In the genomic region with DNA sequence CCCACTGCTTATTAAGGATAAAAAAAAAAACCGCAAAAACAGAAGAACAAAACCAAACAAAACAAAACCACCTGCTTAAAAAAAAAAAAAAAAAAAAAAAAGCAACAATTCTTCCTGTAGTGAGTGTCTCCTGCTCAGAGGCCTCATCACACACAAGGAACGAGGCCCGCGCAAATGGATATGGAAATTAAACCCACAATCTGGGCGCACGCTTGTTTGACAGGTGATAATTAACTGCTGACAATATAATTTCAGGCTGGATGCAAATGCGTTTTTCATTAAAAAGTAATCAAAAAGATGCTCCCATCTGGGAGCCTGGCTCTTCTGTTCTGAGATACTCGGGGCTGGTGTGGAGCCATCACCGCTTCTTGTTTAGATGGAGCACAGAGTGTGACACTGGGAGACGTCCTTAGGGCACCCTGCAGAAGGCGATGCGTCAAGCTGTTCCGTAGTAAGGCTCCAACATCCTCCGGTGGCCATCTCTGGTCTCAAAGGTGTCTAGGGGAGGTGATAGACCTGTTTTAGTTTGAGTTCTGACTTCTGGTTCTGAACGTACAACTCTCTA, we compare ENCODE assay signal across 27 mouse cellular contexts. TPM values are rescaled to one million over a fixed set of nuclear protein-coding genes. Genes with fewer than 3 reads are reported as not detected.
DNase-seq lines count a peak whose midpoint lies in the region; ATAC-seq and TF ChIP-seq lines count a peak whose summit lies in the region.
"Had no signal": no experiment of that assay in that cellular context is flagged by ENCODE, and none has a peak within 500 bp of the region (broad histone marks: within the 10 kb centered on the region; RNA-seq: fewer than 3 reads in every experiment).

No protein-coding gene starts in this region.

- H3K4me1 ChIP-seq in forebrain, embryonic 12.5 days: peaks cover 15% of the 10 kb centered on the region
- H3K4me1 ChIP-seq in forebrain, embryonic 11.5 days (replicated peaks; ENCODE audit: control insufficient read depth, insufficient read depth, low read length): peaks cover 4% of the 10 kb centered on the region; the same call in 1 of the 2 replicates
- peaks cover 23% of the 10 kb centered on the region for H3K4me1 ChIP-seq in neural tube, embryonic 13.5 days (replicated peaks)
- peaks cover 20% of the 10 kb centered on the region for H3K4me1 ChIP-seq in neural tube, embryonic 15.5 days
- peaks cover 18% of the 10 kb centered on the region for H3K4me1 ChIP-seq in hindbrain, embryonic 15.5 days (replicated peaks)
- H3K4me1 ChIP-seq in olfactory bulb, adult 2 months (ENCODE audit: control insufficient read depth, insufficient read depth, low read length): peaks cover 17% of the 10 kb centered on the region
- H3K4me1 ChIP-seq: limb, embryonic 10.5 days; liver, embryonic 15.5 days; lung, embryonic 15.5 days; megakaryocyte, embryonic 14.5 days had no signal

- no peak for TF ChIP-seq CTCF in olfactory bulb, adult 2 months (IDR thresholded peaks at IDR 0.05; ENCODE audit: insufficient read depth, low read depth, low read length)

- no peak overlapping the region for H3K9ac ChIP-seq in forebrain, embryonic 12.5 days
- no peak overlapping the region for H3K9ac ChIP-seq in forebrain, embryonic 11.5 days (ENCODE audit: low read length)
- H3K9ac ChIP-seq in neural tube, embryonic 13.5 days: no peak overlapping the region
- no peak overlapping the region for H3K9ac ChIP-seq in neural tube, embryonic 15.5 days (replicated peaks)
- H3K9ac ChIP-seq in hindbrain, embryonic 15.5 days: no peak overlapping the region
- H3K9ac ChIP-seq: liver, embryonic 15.5 days; lung, embryonic 15.5 days had no signal

- TF ChIP-seq POLR2A in olfactory bulb, adult 2 months (IDR thresholded peaks at IDR 0.05; ENCODE audit: insufficient read depth, low read depth, low read length): no peak

- DNase-seq in forebrain, embryonic 11.5 days (ENCODE audit: low spot score): no peak
- DNase-seq in thymus, postnatal 10 days (ENCODE audit: low spot score in 2 of 2): no peak
- DNase-seq in urinary bladder, adult 18-20 months (ENCODE audit: low spot score in 2 of 2): no peak
- DNase-seq: adrenal gland, postnatal 10 days; cerebellum, adult 11 months; cerebellum, postnatal 10 days; gastrocnemius, postnatal 25 days; heart, adult 2 months; kidney, adult 2 months; kidney, postnatal 10 days; liver; lung, postnatal 36 days; right cerebral cortex, postnatal 14 days; spleen, adult 18-20 months had no signal

- peak overlapping the region; percentile 63 for H3K27ac ChIP-seq in forebrain, embryonic 12.5 days
- no peak overlapping the region for H3K27ac ChIP-seq in forebrain, embryonic 11.5 days (ENCODE audit: low read depth, low read length)
- peak overlapping the region; percentile 57 for H3K27ac ChIP-seq in neural tube, embryonic 13.5 days (replicated peaks)
- no peak overlapping the region for H3K27ac ChIP-seq in neural tube, embryonic 15.5 days (replicated peaks)
- H3K27ac ChIP-seq in hindbrain, embryonic 15.5 days (replicated peaks): 0 out of 2 replicates have a peak overlapping the region, but pooled peaks have one; percentile 7
- H3K27ac ChIP-seq in olfactory bulb, adult 2 months (ENCODE audit: insufficient read depth, low read depth, low read length): peak overlapping the region; percentile 57; the same call in 1 of the 2 replicates
- H3K27ac ChIP-seq: heart, adult 2 months; limb, embryonic 10.5 days; liver, embryonic 15.5 days; lung, embryonic 15.5 days had no signal

- no peaks in the 10 kb centered on the region for H3K9me3 ChIP-seq in forebrain, embryonic 12.5 days
- H3K9me3 ChIP-seq in forebrain, embryonic 11.5 days (ENCODE audit: control insufficient read depth, low read length): no peaks in the 10 kb centered on the region
- no peaks in the 10 kb centered on the region for H3K9me3 ChIP-seq in neural tube, embryonic 13.5 days
- H3K9me3 ChIP-seq in neural tube, embryonic 15.5 days (replicated peaks): no peaks in the 10 kb centered on the region
- H3K9me3 ChIP-seq in hindbrain, embryonic 15.5 days: no peaks in the 10 kb centered on the region
- H3K9me3 ChIP-seq: limb, embryonic 10.5 days; liver, embryonic 15.5 days; lung, embryonic 15.5 days had no signal

- no peak overlapping the region for H3K4me2 ChIP-seq in forebrain, embryonic 12.5 days
- no peak overlapping the region for H3K4me2 ChIP-seq in forebrain, embryonic 11.5 days (ENCODE audit: low read depth, low read length, severe bottlenecking)
- no peak overlapping the region for H3K4me2 ChIP-seq in neural tube, embryonic 13.5 days
- no peak overlapping the region for H3K4me2 ChIP-seq in neural tube, embryonic 15.5 days
- H3K4me2 ChIP-seq in hindbrain, embryonic 15.5 days: no peak overlapping the region
- H3K4me2 ChIP-seq: liver, embryonic 15.5 days; lung, embryonic 15.5 days had no signal

- no peak overlapping the region for H3K4me3 ChIP-seq in forebrain, embryonic 12.5 days (replicated peaks)
- no peak overlapping the region for H3K4me3 ChIP-seq in forebrain, embryonic 11.5 days (ENCODE audit: low read depth, low read length)
- no peak overlapping the region for H3K4me3 ChIP-seq in neural tube, embryonic 13.5 days
- no peak overlapping the region for H3K4me3 ChIP-seq in neural tube, embryonic 15.5 days (replicated peaks)
- H3K4me3 ChIP-seq in hindbrain, embryonic 15.5 days: no peak overlapping the region
- no peak overlapping the region for H3K4me3 ChIP-seq in olfactory bulb, adult 2 months (ENCODE audit: insufficient read depth, low read depth, low read length)
- H3K4me3 ChIP-seq: heart, adult 2 months; limb, embryonic 10.5 days; liver, embryonic 15.5 days; lung, embryonic 15.5 days; megakaryocyte, embryonic 14.5 days; myocyte had no signal

- H3K36me3 ChIP-seq in forebrain, embryonic 12.5 days (replicated peaks): no peaks in the 10 kb centered on the region
- H3K36me3 ChIP-seq in forebrain, embryonic 11.5 days (ENCODE audit: control insufficient read depth, insufficient read depth, low read length): no peaks in the 10 kb centered on the region
- no peaks in the 10 kb centered on the region for H3K36me3 ChIP-seq in neural tube, embryonic 13.5 days
- no peaks in the 10 kb centered on the region for H3K36me3 ChIP-seq in neural tube, embryonic 15.5 days
- H3K36me3 ChIP-seq in hindbrain, embryonic 15.5 days: no peaks in the 10 kb centered on the region
- H3K36me3 ChIP-seq: limb, embryonic 10.5 days; liver, embryonic 15.5 days; lung, embryonic 15.5 days had no signal

- H3K27me3 ChIP-seq in forebrain, embryonic 12.5 days: no peaks in the 10 kb centered on the region
- H3K27me3 ChIP-seq in forebrain, embryonic 11.5 days (ENCODE audit: control insufficient read depth, insufficient read depth, low read length): no peaks in the 10 kb centered on the region
- no peaks in the 10 kb centered on the region for H3K27me3 ChIP-seq in neural tube, embryonic 13.5 days
- no peaks in the 10 kb centered on the region for H3K27me3 ChIP-seq in neural tube, embryonic 15.5 days (replicated peaks)
- no peaks in the 10 kb centered on the region for H3K27me3 ChIP-seq in hindbrain, embryonic 15.5 days
- H3K27me3 ChIP-seq: liver, embryonic 15.5 days; lung, embryonic 15.5 days had no signal

- WGBS in forebrain, embryonic 12.5 days: 63% methylated on average over 15 of the region's 15 CpGs
- WGBS in forebrain, embryonic 11.5 days: 82% methylated on average over 15 of the region's 15 CpGs
- 57% methylated on average over 15 of the region's 15 CpGs for WGBS in neural tube, embryonic 13.5 days
- 46% methylated on average over 15 of the region's 15 CpGs for WGBS in neural tube, embryonic 15.5 days
- 46% methylated on average over 15 of the region's 15 CpGs for WGBS in hindbrain, embryonic 15.5 days
- 36% methylated on average over 15 of the region's 15 CpGs for WGBS in olfactory bulb, adult 2 months

- ATAC-seq in forebrain, embryonic 12.5 days (ENCODE audit: low FRiP score): no peak
- no peak for ATAC-seq in forebrain, embryonic 11.5 days (replicated peaks; ENCODE audit: low FRiP score)
- peak; percentile 72; the same call in 1 of the 2 replicates for ATAC-seq in neural tube, embryonic 13.5 days (ENCODE audit: low read depth)
- no peak for ATAC-seq in neural tube, embryonic 15.5 days (ENCODE audit: low FRiP score)
- no peak for ATAC-seq in hindbrain, embryonic 15.5 days (ENCODE audit: low FRiP score, low read depth)
- ATAC-seq: activated CD4-positive, CD25-positive, alpha-beta regulatory T cell, adult 4 months had no signal

RNA-seq across cellular contexts. Expression of a gene that starts 56.5 kb away (rescaled TPM):
- polyA plus RNA-seq in forebrain, embryonic 12.5 days (2016; fragmentation: Nextera tagmentation; extraction: Ambion mirVana): 0.22 and 0.26 TPM in 2 replicates
- not detected in 2 replicates for polyA plus RNA-seq in forebrain, embryonic 11.5 days (2014; fragmentation: Nextera tagmentation; extraction: Ambion mirVana)
- polyA plus RNA-seq in neural tube, embryonic 13.5 days (2015; fragmentation: Nextera tagmentation; extraction: Ambion mirVana): 4.2 and 4.6 TPM in 2 replicates
- polyA plus RNA-seq in neural tube, embryonic 15.5 days (2015; fragmentation: Nextera tagmentation; extraction: Ambion mirVana): 3.0 and 10.8 TPM in 2 replicates
- 0.56 and 1.8 TPM in 2 replicates for polyA plus RNA-seq in hindbrain, embryonic 15.5 days (2015; fragmentation: Nextera tagmentation; extraction: Ambion mirVana)
- polyA plus RNA-seq in olfactory bulb, adult 2 months (2012; ENCODE audit: insufficient read depth, insufficient read length, low replicate concordance, missing spikeins): not detected in 2 replicates
- polyA plus RNA-seq: heart, embryonic 14.5 days; intestine, embryonic 14.5 days; myocyte had no signal

Comparison
In these comparisons a context has a peak if more than half of its experiments do, and no peak if none do; other contexts are left out.
1. H3K27ac ChIP-seq: peak in forebrain, embryonic 12.5 days (single experiment), neural tube, embryonic 13.5 days (single experiment), hindbrain, embryonic 15.5 days (single experiment) and olfactory bulb, adult 2 months (single experiment); none in forebrain, embryonic 11.5 days (single experiment) and neural tube, embryonic 15.5 days (single experiment).